Mouse (Mus musculus) cerebellum, adult 11-12 months (tissue): ENCODE data around the gene Mrpl16.

Source experiments
- DNase-seq: peaks from one replicate; pipeline ENCODE4 v3.0.0; 2022

Mrpl16 gene

GRCm38 (mm10) chr19:11807251-11807650 is 37.1 kb downstream of the Mrpl16 start:
- DNase-seq, result no peak

GRCm38 (mm10) chr19:11807822-11808221 is 37.6 kb downstream of the Mrpl16 start:
- DNase-seq, result no peak

GRCm38 (mm10) chr19:11808452-11808851 is 38.3 kb downstream of the Mrpl16 start:
- DNase-seq, result no peak

GRCm38 (mm10) chr19:11810003-11810758 is 40.0 kb downstream of the Mrpl16 start:
- no peak for DNase-seq

GRCm38 (mm10) chr19:11810856-11811255 is 40.7 kb downstream of the Mrpl16 start:
- no peak for DNase-seq

GRCm38 (mm10) chr19:11811688-11812365 is 41.6 kb downstream of the Mrpl16 start:
- no peak for DNase-seq

- DNase-seq, result no peak
Measured at GRCm38 (mm10) chr19:11813136-11813535, 42.9 kb downstream of the Mrpl16 start.

GRCm38 (mm10) chr19:11813649-11814048 is 43.5 kb downstream of the Mrpl16 start:
- no peak for DNase-seq

GRCm38 (mm10) chr19:11814742-11815333 is 44.6 kb downstream of the Mrpl16 start:
- DNase-seq, result no peak

- DNase-seq, result no peak
Measured at GRCm38 (mm10) chr19:11816706-11817105, 46.5 kb downstream of the Mrpl16 start.

- no peak for DNase-seq
Measured at GRCm38 (mm10) chr19:11817586-11817985, 47.4 kb downstream of the Mrpl16 start.

- peak; percentile 80 for DNase-seq
Measured at GRCm38 (mm10) chr19:11818199-11819142, 48.3 kb downstream of the Mrpl16 start.

- no peak for DNase-seq
Measured at GRCm38 (mm10) chr19:11819143-11819700, 49.0 kb downstream of the Mrpl16 start, which contains the start of gene Stx3. Gene Stx3 (minus strand): TSS chr19:11819403.

- peak; percentile 64 for DNase-seq
Measured at GRCm38 (mm10) chr19:11819800-11820199, 49.6 kb downstream of the Mrpl16 start.

- peak; percentile 19 for DNase-seq
Measured at GRCm38 (mm10) chr19:11820211-11820610, 50.0 kb downstream of the Mrpl16 start.

GRCm38 (mm10) chr19:11823346-11824065 is 53.3 kb downstream of the Mrpl16 start:
- no peak for DNase-seq
